Mouse (Mus musculus) heart, adult 2 months (tissue): ENCODE data around the gene Gm10912.

Source experiments
- CTCF ChIP-seq: fragments of 200-600 bp; IDR thresholded peaks from 2 replicates; pipeline ENCODE4 v1.8.1; 2022; ENCODE audit warnings: antibody characterized with exemption, mild to moderate bottlenecking, moderate library complexity
- EP300 ChIP-seq: fragments of 200-500 bp; IDR thresholded peaks from 2 replicates; pipeline ENCODE4 v1.6.1; 2011; ENCODE audit warnings: low read depth, low read length, control low read depth; ENCODE audit not compliant: insufficient read depth

- TF ChIP-seq EP300 (no peak), CTCF (no peak)
These were observed 35.2 kb upstream of the Gm10912 start for GRCm38 (mm10) chr2:104030381-104030780.
